Mouse (Mus musculus): ENCODE measurements around the gene Ldlrad2. TPM values are rescaled to one million over a fixed set of nuclear protein-coding genes. Genes with fewer than 3 reads are reported as not detected.

The Ldlrad2 gene
- polyA plus RNA-seq, 1 experiment from 2014 or later: not detected

DNA sequence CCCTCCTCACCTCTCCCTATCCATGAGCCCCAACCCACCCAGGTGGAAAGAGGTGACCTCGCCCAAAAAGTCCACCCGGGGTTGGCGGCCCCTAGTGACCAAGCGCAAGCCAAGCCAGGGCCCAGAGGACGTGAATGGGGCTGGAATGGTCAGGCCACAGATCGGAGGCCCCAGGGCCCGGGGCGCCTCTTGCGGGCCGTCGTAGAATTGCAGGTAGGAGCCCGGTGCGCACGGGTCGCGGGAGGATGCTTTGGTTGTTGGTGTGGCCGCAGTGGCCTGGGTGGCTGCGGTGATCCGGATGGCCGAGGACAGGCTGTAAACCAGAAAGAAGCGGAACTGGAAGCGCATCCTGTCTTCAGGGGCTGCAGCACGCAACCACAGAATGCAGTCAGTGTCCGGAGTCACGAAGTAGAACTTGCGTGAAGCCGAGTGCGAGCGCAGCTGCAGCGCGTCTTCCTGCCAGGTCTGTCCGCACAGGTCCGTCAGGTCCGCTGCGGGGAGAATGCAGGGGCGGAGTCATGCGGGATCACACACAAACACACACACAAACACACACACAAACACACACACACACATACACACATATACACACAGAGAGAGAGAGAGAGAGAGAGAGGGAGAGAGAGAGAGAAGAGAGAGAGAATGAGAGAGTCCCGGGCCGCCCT lies 3.9 kb upstream of the Ldlrad2 start:
- Histone ChIP-seq H3K27ac (ENCODE audit: low read depth, low read length) (no peak overlapping the region), H3K9me3 (replicated peaks; ENCODE audit: control insufficient read depth, low read length) (no peaks in the 10 kb centered on the region), H3K9ac (ENCODE audit: low read depth, low read length) (no peak overlapping the region), H3K27me3 (ENCODE audit: control insufficient read depth, insufficient read depth, low read length) (0 out of 2 replicates have a peak, but pooled peaks cover 8% of the 10 kb centered on the region), H3K4me3 (ENCODE audit: low read depth, low read length) (peak overlapping the region; percentile 29), H3K4me2 (peak overlapping the region; percentile 64), H3K4me1 (ENCODE audit: control insufficient read depth, insufficient read depth, low read length) (no peaks in the 10 kb centered on the region), H3K36me3 (ENCODE audit: control insufficient read depth, insufficient read depth, low read length) (no peaks in the 10 kb centered on the region)
- WGBS (ENCODE audit: insufficient replicate concordance): 4% methylated on average over 39 of the region's 39 CpGs
- ATAC-seq (replicated peaks; ENCODE audit: insufficient number of reproducible peaks, low FRiP score, low TSS enrichment): no peak; the same call in 1 of the 2 replicates

DNA sequence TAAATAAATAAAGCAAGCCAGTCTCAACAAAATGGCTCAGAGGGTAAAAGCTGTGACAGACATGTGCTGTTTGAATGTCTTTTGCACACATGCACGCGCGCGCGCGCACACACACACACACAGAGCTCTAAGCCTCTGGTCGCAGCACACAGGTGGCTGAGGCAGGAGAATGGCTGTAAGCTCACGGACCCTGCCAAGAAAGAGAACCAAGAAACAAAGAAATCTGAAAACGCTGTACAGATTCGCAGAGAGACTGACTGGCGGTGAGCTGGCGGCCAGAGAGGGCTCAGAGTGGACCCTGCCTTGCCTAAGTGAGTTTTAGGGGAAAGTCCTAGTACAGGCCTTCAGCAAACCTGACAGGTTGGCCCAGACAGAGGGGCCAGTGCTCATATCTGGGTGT lies 3.1 kb upstream of the Ldlrad2 start:
- H3K4me1 ChIP-seq (ENCODE audit: control insufficient read depth, insufficient read depth, low read length): no peaks in the 10 kb centered on the region
- H3K9ac ChIP-seq (ENCODE audit: low read depth, low read length): no peak overlapping the region
- ATAC-seq (replicated peaks; ENCODE audit: insufficient number of reproducible peaks, low FRiP score, low TSS enrichment): no peak
- H3K36me3 ChIP-seq (ENCODE audit: control insufficient read depth, insufficient read depth, low read length): no peaks in the 10 kb centered on the region
- H3K27me3 ChIP-seq (ENCODE audit: control insufficient read depth, insufficient read depth, low read length): 0 out of 2 replicates have a peak, but pooled peaks cover 8% of the 10 kb centered on the region
- no peak overlapping the region for H3K4me3 ChIP-seq (ENCODE audit: low read depth, low read length)
- H3K27ac ChIP-seq (ENCODE audit: low read depth, low read length): no peak overlapping the region
- WGBS (ENCODE audit: insufficient replicate concordance): 94% methylated on average over 12 of the region's 12 CpGs
- no peaks in the 10 kb centered on the region for H3K9me3 ChIP-seq (replicated peaks; ENCODE audit: control insufficient read depth, low read length)
- no peak overlapping the region for H3K4me2 ChIP-seq

DNA sequence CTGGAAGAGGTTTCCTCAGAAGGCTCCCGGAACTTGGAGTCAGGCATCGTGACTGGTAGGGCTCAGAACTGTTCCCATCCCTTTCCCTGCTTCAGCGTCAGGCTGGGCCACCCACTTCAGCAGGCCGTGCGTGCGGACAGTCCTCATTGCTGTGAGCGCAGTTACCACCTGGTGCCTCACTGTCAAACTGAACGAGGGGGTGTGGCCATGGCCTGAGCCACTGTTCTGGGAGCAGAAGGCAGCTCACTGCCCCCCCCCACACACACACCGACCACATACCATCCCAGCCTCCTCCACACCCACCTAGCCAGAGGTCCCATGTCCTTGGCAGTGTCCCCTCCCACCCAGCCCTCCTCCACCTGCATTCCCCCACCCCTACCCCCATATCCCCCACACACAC lies 4.5 kb downstream of the Ldlrad2 start:
- ATAC-seq (replicated peaks; ENCODE audit: insufficient number of reproducible peaks, low FRiP score, low TSS enrichment): 0 out of 2 replicates have a peak, but pooled peaks have one; percentile 20
- Histone ChIP-seq H3K9ac (ENCODE audit: low read depth, low read length) (no peak overlapping the region), H3K4me3 (ENCODE audit: low read depth, low read length) (no peak overlapping the region), H3K4me1 (ENCODE audit: control insufficient read depth, insufficient read depth, low read length) (no peaks in the 10 kb centered on the region), H3K9me3 (replicated peaks; ENCODE audit: control insufficient read depth, low read length) (no peaks in the 10 kb centered on the region), H3K4me2 (no peak overlapping the region), H3K27ac (ENCODE audit: low read depth, low read length) (no peak overlapping the region), H3K27me3 (ENCODE audit: control insufficient read depth, insufficient read depth, low read length) (no peaks in the 10 kb centered on the region), H3K36me3 (ENCODE audit: control insufficient read depth, insufficient read depth, low read length) (peaks cover 38% of the 10 kb centered on the region)
- WGBS (ENCODE audit: insufficient replicate concordance): 74% methylated on average over 9 of the region's 9 CpGs

DNA sequence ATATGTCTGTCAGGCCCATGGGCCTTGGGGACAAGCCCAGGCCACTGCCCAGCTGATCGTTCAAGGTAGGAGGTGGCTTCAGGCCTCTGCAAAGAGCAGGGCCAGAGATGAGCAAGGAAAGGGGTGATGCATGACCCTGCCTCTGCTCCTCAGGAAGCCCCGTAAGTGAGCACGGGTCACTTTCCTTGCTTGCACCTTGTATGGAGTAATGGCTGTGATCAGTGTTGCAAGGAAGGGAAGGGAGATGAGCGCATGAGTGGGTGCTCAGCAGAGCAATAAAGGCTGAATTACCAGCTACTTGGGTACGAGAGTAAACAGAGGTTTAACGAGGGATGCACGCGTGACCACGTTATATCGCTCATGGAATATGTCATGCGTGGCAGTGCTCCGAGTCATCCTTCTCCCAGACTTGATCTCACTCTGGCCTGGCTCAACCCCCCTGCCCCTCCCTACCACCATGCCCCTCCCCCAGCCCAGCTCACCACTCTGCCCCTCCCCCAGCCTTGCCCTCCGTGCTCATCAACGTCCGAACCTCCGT lies 17.6 kb downstream of the Ldlrad2 start:
- H3K9ac ChIP-seq (ENCODE audit: low read depth, low read length): no peak overlapping the region
- no peak overlapping the region for H3K27ac ChIP-seq (ENCODE audit: low read depth, low read length)
- no peaks in the 10 kb centered on the region for H3K4me1 ChIP-seq (ENCODE audit: control insufficient read depth, insufficient read depth, low read length)
- ATAC-seq (replicated peaks; ENCODE audit: insufficient number of reproducible peaks, low FRiP score, low TSS enrichment): no peak
- H3K4me3 ChIP-seq (ENCODE audit: low read depth, low read length): no peak overlapping the region
- peaks cover 61% of the 10 kb centered on the region for H3K36me3 ChIP-seq (ENCODE audit: control insufficient read depth, insufficient read depth, low read length)
- no peaks in the 10 kb centered on the region for H3K9me3 ChIP-seq (replicated peaks; ENCODE audit: control insufficient read depth, low read length)
- no peak overlapping the region for H3K4me2 ChIP-seq
- WGBS (ENCODE audit: insufficient replicate concordance): 90% methylated on average over 16 of the region's 16 CpGs
- no peaks in the 10 kb centered on the region for H3K27me3 ChIP-seq (ENCODE audit: control insufficient read depth, insufficient read depth, low read length)

DNA sequence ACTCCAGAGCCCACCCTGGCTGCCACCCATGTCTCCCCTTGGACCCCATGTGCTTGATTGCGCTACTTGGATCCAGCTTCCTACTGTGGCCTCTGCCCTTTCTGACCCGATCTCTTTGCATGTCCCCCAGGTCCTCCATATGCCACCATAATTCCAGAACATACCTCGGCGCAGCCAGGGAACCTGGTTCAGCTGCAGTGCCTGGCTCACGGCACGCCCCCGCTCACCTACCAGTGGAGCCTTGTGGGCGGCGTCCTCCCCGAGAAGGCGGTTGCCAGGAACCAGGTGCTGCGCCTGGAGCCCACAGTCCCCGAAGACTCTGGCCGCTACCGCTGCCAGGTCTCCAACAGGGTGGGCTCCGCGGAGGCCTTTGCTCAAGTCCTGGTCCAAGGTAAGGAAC lies 20.9 kb downstream of the Ldlrad2 start:
- no peak overlapping the region for H3K27ac ChIP-seq (ENCODE audit: low read depth, low read length)
- 89% methylated on average over 17 of the region's 17 CpGs for WGBS (ENCODE audit: insufficient replicate concordance)
- H3K4me3 ChIP-seq (ENCODE audit: low read depth, low read length): no peak overlapping the region
- H3K36me3 ChIP-seq (ENCODE audit: control insufficient read depth, insufficient read depth, low read length): peaks cover 63% of the 10 kb centered on the region
- no peaks in the 10 kb centered on the region for H3K27me3 ChIP-seq (ENCODE audit: control insufficient read depth, insufficient read depth, low read length)
- H3K4me1 ChIP-seq (ENCODE audit: control insufficient read depth, insufficient read depth, low read length): no peaks in the 10 kb centered on the region
- no peak for ATAC-seq (replicated peaks; ENCODE audit: insufficient number of reproducible peaks, low FRiP score, low TSS enrichment)
- no peak overlapping the region for H3K4me2 ChIP-seq
- H3K9me3 ChIP-seq (replicated peaks; ENCODE audit: control insufficient read depth, low read length): no peaks in the 10 kb centered on the region
- H3K9ac ChIP-seq (ENCODE audit: low read depth, low read length): no peak overlapping the region

DNA sequence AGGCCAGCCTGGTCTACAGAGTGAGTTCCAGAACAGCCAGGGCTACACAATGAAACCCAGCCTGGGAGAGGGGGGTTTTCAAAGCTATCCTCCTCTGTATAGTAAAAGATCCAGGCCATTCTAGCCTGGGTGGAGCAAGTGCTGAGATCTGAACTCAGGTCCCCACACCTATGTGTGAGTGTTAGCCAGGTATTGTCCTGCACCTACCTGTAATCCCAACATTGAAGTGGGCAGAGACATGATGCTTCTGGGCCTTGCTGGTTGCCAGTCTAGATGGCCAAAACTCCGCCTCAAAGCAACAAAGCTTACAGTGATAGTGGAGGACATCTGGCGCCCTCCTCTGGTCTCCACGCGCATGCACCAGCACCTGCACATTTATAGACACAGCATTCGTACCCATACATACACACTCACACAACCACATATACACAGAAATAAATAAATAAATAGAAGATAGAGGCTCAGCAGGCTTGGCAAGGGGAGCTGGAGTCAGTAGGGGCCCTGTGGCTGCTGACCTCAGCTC lies 28.3 kb downstream of the Ldlrad2 start:
- Histone ChIP-seq H3K4me2 (no peak overlapping the region), H3K9ac (ENCODE audit: low read depth, low read length) (no peak overlapping the region), H3K27me3 (ENCODE audit: control insufficient read depth, insufficient read depth, low read length) (no peaks in the 10 kb centered on the region), H3K4me1 (ENCODE audit: control insufficient read depth, insufficient read depth, low read length) (no peaks in the 10 kb centered on the region), H3K36me3 (ENCODE audit: control insufficient read depth, insufficient read depth, low read length) (peaks cover 70% of the 10 kb centered on the region), H3K4me3 (ENCODE audit: low read depth, low read length) (no peak overlapping the region), H3K9me3 (replicated peaks; ENCODE audit: control insufficient read depth, low read length) (no peaks in the 10 kb centered on the region), H3K27ac (ENCODE audit: low read depth, low read length) (no peak overlapping the region)
- 81% methylated on average over 5 of the region's 5 CpGs for WGBS (ENCODE audit: insufficient replicate concordance)
- no peak for ATAC-seq (replicated peaks; ENCODE audit: insufficient number of reproducible peaks, low FRiP score, low TSS enrichment)

DNA sequence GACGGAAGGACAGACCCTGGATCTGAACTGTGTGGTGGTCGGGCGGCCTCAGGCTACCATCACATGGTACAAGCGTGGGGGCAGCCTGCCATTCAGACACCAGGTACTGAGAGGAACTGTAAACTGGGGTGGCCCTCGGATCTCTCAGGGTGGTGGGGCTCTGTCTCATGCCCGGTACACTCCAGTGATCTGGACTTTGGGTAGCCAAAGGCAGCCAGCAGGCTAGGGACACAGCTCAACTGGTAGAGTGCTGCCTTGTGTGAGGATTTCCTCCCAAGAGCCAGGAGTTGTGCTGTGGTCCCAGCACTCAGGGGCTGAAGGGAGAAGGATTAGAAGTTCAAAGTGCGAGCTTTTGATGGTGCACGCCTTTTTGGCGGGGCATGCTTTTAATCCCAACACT lies 28.8 kb downstream of the Ldlrad2 start:
- no peak overlapping the region for H3K27ac ChIP-seq (ENCODE audit: low read depth, low read length)
- H3K9ac ChIP-seq (ENCODE audit: low read depth, low read length): no peak overlapping the region
- no peak overlapping the region for H3K4me2 ChIP-seq
- H3K36me3 ChIP-seq (ENCODE audit: control insufficient read depth, insufficient read depth, low read length): peaks cover 72% of the 10 kb centered on the region
- no peak for ATAC-seq (replicated peaks; ENCODE audit: insufficient number of reproducible peaks, low FRiP score, low TSS enrichment)
- H3K4me1 ChIP-seq (ENCODE audit: control insufficient read depth, insufficient read depth, low read length): no peaks in the 10 kb centered on the region
- H3K4me3 ChIP-seq (ENCODE audit: low read depth, low read length): no peak overlapping the region
- WGBS (ENCODE audit: insufficient replicate concordance): 87% methylated on average over 9 of the region's 9 CpGs
- no peaks in the 10 kb centered on the region for H3K9me3 ChIP-seq (replicated peaks; ENCODE audit: control insufficient read depth, low read length)
- no peaks in the 10 kb centered on the region for H3K27me3 ChIP-seq (ENCODE audit: control insufficient read depth, insufficient read depth, low read length)

DNA sequence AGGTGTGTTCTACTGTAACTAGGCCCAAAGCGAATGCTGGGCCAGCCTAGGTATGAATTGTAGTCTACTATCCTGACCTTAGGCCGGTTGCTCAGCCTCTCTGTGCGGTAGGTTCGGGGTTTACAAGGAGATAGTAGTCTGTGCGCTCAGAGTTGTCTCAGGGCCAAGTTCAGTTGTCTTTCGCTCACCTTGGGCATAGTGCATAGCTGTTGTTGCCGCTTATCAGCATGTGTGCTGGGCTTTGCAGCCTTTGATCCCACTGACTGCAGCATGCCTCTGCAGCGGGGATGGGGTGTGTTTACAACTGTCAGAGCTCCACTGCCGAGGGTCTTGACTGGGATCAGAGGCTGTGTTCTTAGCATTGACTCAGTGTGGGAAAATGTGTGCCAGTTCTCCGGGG lies 31.4 kb downstream of the Ldlrad2 start:
- Histone ChIP-seq H3K4me1 (ENCODE audit: control insufficient read depth, insufficient read depth, low read length) (no peaks in the 10 kb centered on the region), H3K27ac (ENCODE audit: low read depth, low read length) (no peak overlapping the region), H3K4me3 (ENCODE audit: low read depth, low read length) (no peak overlapping the region), H3K36me3 (ENCODE audit: control insufficient read depth, insufficient read depth, low read length) (peaks cover 76% of the 10 kb centered on the region), H3K4me2 (no peak overlapping the region), H3K27me3 (ENCODE audit: control insufficient read depth, insufficient read depth, low read length) (no peaks in the 10 kb centered on the region), H3K9ac (ENCODE audit: low read depth, low read length) (no peak overlapping the region), H3K9me3 (replicated peaks; ENCODE audit: control insufficient read depth, low read length) (no peaks in the 10 kb centered on the region)
- WGBS (ENCODE audit: insufficient replicate concordance): 83% methylated on average over 10 of the region's 10 CpGs
- ATAC-seq (replicated peaks; ENCODE audit: insufficient number of reproducible peaks, low FRiP score, low TSS enrichment): no peak

DNA sequence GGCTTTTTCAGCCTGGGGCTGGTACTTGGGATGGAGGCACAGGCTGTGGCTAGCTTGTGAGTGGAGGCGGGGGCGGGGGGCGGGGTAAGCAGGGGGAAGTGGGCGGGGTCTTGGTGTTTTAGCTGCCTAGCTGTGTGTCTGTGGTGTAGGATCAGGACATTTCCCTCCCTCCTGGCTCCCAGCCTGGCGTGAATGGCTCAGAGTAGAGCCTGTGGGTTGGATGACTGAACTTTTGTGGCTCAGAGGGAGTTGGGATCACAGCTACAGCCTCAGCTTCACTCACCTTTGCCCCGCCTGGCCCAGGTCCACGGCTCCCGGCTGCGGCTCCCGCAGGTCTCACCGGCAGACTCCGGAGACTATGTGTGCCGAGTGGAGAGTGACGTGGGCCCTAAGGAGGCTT lies 34.0 kb downstream of the Ldlrad2 start:
- peaks cover 76% of the 10 kb centered on the region for H3K36me3 ChIP-seq (ENCODE audit: control insufficient read depth, insufficient read depth, low read length)
- no peak; the same call in 1 of the 2 replicates for ATAC-seq (replicated peaks; ENCODE audit: insufficient number of reproducible peaks, low FRiP score, low TSS enrichment)
- H3K4me3 ChIP-seq (ENCODE audit: low read depth, low read length): no peak overlapping the region
- H3K27ac ChIP-seq (ENCODE audit: low read depth, low read length): no peak overlapping the region
- H3K9ac ChIP-seq (ENCODE audit: low read depth, low read length): no peak overlapping the region
- no peaks in the 10 kb centered on the region for H3K9me3 ChIP-seq (replicated peaks; ENCODE audit: control insufficient read depth, low read length)
- H3K27me3 ChIP-seq (ENCODE audit: control insufficient read depth, insufficient read depth, low read length): no peaks in the 10 kb centered on the region
- H3K4me2 ChIP-seq: no peak overlapping the region
- H3K4me1 ChIP-seq (ENCODE audit: control insufficient read depth, insufficient read depth, low read length): no peaks in the 10 kb centered on the region
- WGBS (ENCODE audit: insufficient replicate concordance): 79% methylated on average over 14 of the region's 14 CpGs

Data from heart, embryonic 11.5 days (tissue).